Mouse (Mus musculus) forebrain, embryonic 16.5 days (tissue): ENCODE measurements around the gene Mical2. TPM values are rescaled to one million over a fixed set of nuclear protein-coding genes. Genes with fewer than 3 reads are reported as not detected.

ENCODE experiments used
- ATAC-seq: fragments of 200-750 bp; cut with Nextera tagmentation; 2 replicates; pipeline ENCODE4 v1.8.0; 2017; ENCODE audit warnings: mild to moderate bottlenecking, moderate library complexity
- H3K27ac ChIP-seq: fragments of 300-500 bp; sonication (generic); 2 replicates; pipeline ENCODE4 v1.5.1; 2014; ENCODE audit warnings: low read length, control low read depth
- H3K27me3 ChIP-seq: fragments of 300-500 bp; sonication (generic); replicated peaks from 2 replicates; pipeline ENCODE4 v1.6.1; 2014; ENCODE audit warnings: low read length; ENCODE audit not compliant: control insufficient read depth, insufficient read depth
- H3K36me3 ChIP-seq: fragments of 300-500 bp; sonication (generic); 2 replicates; pipeline ENCODE4 v1.6.1; 2014; ENCODE audit not compliant: control insufficient read depth, insufficient read depth
- H3K4me1 ChIP-seq: fragments of 300-500 bp; sonication (generic); replicated peaks from 2 replicates; pipeline ENCODE4 v1.6.1; 2014; ENCODE audit warnings: low read length; ENCODE audit not compliant: control insufficient read depth, insufficient read depth
- H3K4me2 ChIP-seq: fragments of 300-500 bp; sonication (generic); 2 replicates; pipeline ENCODE4 v1.6.1; 2014; ENCODE audit warnings: mild to moderate bottlenecking, low read length, control low read depth
- H3K4me3 ChIP-seq: fragments of 300-500 bp; sonication (generic); replicated peaks from 2 replicates; pipeline ENCODE4 v1.5.1; 2014; ENCODE audit warnings: mild to moderate bottlenecking, low read length, control low read depth
- H3K9ac ChIP-seq: fragments of 300-500 bp; sonication (generic); replicated peaks from 2 replicates; pipeline ENCODE4 v1.6.1; 2014; ENCODE audit warnings: low read depth, low read length, control low read depth
- H3K9me3 ChIP-seq: fragments of 300-500 bp; sonication (generic); 2 replicates; pipeline ENCODE4 v1.6.1; 2016; ENCODE audit warnings: low read length; ENCODE audit not compliant: control insufficient read depth
- WGBS: fragments of 180-500 bp; shearing (Covaris S2); extraction: QIAGEN DNeasy Blood & Tissue Kit; methylation state at CpG from one replicate; pipeline ENCODE4 v1.1.7; 2014; 5-methylcytosine and 5-hydroxymethylcytosine counted together
- polyA plus RNA-seq: library from polyadenylated mRNA; unstranded; fragments of >200 nt; fragmentation: Nextera tagmentation; extraction: Ambion mirVana; gene quantifications from 2 replicates; pipeline ENCODE4 v1.2.1, GENCODE M21; 2015

The Mical2 gene
- polyA plus RNA-seq, 1 experiment from 2014 or later = 11.1 TPM

GRCm38 (mm10) chr7:112388363-112388875 is 162.8 kb downstream of the Mical2 start:
- no peak for ATAC-seq
- peaks cover 25% of the 10 kb centered on the region for H3K4me1 ChIP-seq
- WGBS = 88% methylated on average over 5 of the region's 5 CpGs

DNA sequence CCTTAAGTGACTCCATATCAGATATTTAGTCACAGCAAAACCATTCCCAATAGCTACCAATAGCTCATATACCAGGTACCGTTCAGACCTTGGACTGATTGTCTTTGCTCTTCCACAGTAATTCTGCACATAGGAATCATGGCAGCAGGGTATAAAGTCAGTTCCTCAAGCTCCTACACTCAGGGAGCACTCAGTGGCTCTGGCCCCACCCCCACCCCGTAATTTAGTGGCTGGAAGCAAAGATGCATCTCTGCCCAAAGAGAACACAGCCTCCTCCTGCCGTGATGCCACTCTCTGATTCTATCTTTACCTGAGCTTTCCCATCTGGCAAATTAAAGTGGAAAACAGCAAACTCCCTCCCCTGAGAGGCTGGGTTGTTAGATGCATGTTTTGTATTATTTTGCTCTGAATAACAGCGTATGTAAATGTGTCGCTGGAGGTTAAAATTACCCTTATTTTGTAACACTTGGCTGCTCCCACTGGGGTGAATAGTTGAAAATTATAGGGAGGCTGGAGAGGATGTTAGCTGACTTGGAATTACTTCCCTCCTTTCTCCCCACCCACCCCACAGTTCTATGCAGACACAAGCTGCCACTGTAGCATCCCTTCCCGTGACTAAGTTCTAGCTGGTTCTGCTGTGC is 164.1 kb downstream of the Mical2 start:
- WGBS = 21% methylated on average over 6 of the region's 6 CpGs
- ATAC-seq = peak; percentile 84
- no peak overlapping the region for H3K4me3 ChIP-seq
- H3K36me3 ChIP-seq = no peaks in the 10 kb centered on the region
- peaks cover 6% of the 10 kb centered on the region; the same call in 1 of the 2 replicates for H3K27me3 ChIP-seq
- peaks cover 25% of the 10 kb centered on the region for H3K4me1 ChIP-seq
- H3K9ac ChIP-seq = no peak overlapping the region
- peak overlapping the region; percentile 13 for H3K4me2 ChIP-seq
- H3K27ac ChIP-seq = peak overlapping the region; percentile 41; the same call in 1 of the 2 replicates
- no peaks in the 10 kb centered on the region for H3K9me3 ChIP-seq

More at GRCm38 (mm10) chr7:112388363-112388875, 162.8 kb downstream of the Mical2 start:
- no peak overlapping the region for H3K27ac ChIP-seq
- H3K36me3 ChIP-seq = no peaks in the 10 kb centered on the region
- no peak overlapping the region for H3K4me2 ChIP-seq
- H3K4me3 ChIP-seq = no peak overlapping the region
- 0 out of 2 replicates have a peak, but pooled peaks cover 2% of the 10 kb centered on the region for H3K27me3 ChIP-seq
- no peak overlapping the region for H3K9ac ChIP-seq
- no peaks in the 10 kb centered on the region for H3K9me3 ChIP-seq

DNA sequence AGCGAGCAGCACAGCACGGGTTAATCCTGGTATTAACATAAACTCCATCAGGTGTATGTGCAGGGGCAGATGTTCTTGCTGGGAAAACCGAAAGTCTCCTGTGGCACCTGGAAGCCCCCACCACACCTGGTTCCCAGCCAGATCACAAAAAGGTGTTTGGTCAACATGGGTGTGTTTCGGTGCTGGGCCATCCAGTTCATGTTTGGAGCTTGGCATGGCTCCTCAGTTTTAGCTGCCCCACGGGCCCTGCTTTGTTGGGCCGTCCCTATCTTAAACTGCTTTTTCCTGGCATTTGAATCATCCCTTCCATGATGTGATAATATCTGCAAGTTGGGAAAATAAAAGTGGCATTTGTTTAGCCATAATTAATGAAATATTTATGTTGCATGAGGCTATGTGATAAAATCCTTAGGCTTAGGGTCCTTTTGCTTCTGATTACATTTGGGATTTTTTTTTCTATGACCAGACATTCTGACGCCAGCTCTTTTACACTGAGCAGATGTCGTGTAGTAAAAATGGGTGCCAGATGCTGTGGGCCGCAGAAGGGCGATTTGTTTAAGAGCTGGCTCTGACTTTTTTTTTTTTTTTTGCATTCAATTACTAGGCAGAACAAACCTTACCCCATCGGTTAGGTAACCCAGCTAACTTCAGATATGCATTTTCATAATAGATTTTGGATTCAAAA is 164.7 kb downstream of the Mical2 start:
- peak; percentile 8; the same call in 1 of the 2 replicates for ATAC-seq
- 13% methylated on average over 11 of the region's 11 CpGs for WGBS
- Histone ChIP-seq H3K36me3 (no peaks in the 10 kb centered on the region), H3K4me2 (peak overlapping the region; percentile 13), H3K27me3 (peaks cover 6% of the 10 kb centered on the region; the same call in 1 of the 2 replicates), H3K4me3 (no peak overlapping the region), H3K27ac (peak overlapping the region; percentile 41; the same call in 1 of the 2 replicates), H3K9me3 (no peaks in the 10 kb centered on the region), H3K4me1 (peaks cover 25% of the 10 kb centered on the region), H3K9ac (no peak overlapping the region)

GRCm38 (mm10) chr7:112390937-112391605 is 165.4 kb downstream of the Mical2 start:
- H3K27ac ChIP-seq = 0 out of 2 replicates have a peak overlapping the region, but pooled peaks have one; percentile 3
- peaks cover 25% of the 10 kb centered on the region for H3K4me1 ChIP-seq
- H3K36me3 ChIP-seq = no peaks in the 10 kb centered on the region
- no peak overlapping the region for H3K4me3 ChIP-seq
- peak; percentile 46; the same call in 1 of the 2 replicates for ATAC-seq
- 17% methylated on average over 6 of the region's 6 CpGs for WGBS
- H3K27me3 ChIP-seq = peaks cover 6% of the 10 kb centered on the region; the same call in 1 of the 2 replicates
- H3K9me3 ChIP-seq = no peaks in the 10 kb centered on the region
- no peak overlapping the region for H3K9ac ChIP-seq
- H3K4me2 ChIP-seq = peak overlapping the region; percentile 13; the same call in 1 of the 2 replicates

DNA sequence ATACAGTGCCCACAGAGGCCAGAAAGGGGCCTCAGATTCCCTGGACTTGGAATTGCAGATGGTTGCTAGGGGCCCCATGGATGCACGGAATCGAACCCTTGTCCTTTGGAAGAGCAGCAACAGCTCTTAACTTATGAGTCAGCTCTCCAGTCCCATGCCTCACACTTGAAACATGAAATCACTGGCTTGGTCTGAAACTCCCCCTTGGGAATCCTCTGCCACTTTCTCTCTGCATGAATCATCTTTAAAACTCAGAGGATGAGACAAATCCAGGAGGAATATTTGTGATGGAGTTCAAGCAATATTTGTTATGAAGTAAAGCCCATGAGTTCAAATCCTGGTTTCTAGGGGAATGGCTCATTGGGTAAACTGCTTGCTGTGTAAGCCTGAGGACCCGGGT is 172.1 kb downstream of the Mical2 start:
- no peak overlapping the region for H3K4me3 ChIP-seq
- H3K27ac ChIP-seq = no peak overlapping the region
- H3K4me1 ChIP-seq = 0 out of 2 replicates have a peak, but pooled peaks cover 5% of the 10 kb centered on the region
- no peak overlapping the region for H3K4me2 ChIP-seq
- no peaks in the 10 kb centered on the region for H3K9me3 ChIP-seq
- WGBS = 94% methylated on average over 3 of the region's 3 CpGs
- H3K9ac ChIP-seq = no peak overlapping the region
- peaks cover 4% of the 10 kb centered on the region; the same call in 1 of the 2 replicates for H3K27me3 ChIP-seq
- no peaks in the 10 kb centered on the region for H3K36me3 ChIP-seq
- ATAC-seq = no peak

GRCm38 (mm10) chr7:112399425-112400170 is 173.9 kb downstream of the Mical2 start:
- ATAC-seq = peak; percentile 84
- no peak overlapping the region for H3K4me2 ChIP-seq
- H3K4me3 ChIP-seq = no peak overlapping the region
- no peak overlapping the region for H3K9ac ChIP-seq
- no peaks in the 10 kb centered on the region for H3K36me3 ChIP-seq
- WGBS = 15% methylated on average over 7 of the region's 7 CpGs
- 0 out of 2 replicates have a peak, but pooled peaks cover 5% of the 10 kb centered on the region for H3K4me1 ChIP-seq
- H3K27ac ChIP-seq = no peak overlapping the region
- no peaks in the 10 kb centered on the region for H3K9me3 ChIP-seq
- H3K27me3 ChIP-seq = no peaks in the 10 kb centered on the region

DNA sequence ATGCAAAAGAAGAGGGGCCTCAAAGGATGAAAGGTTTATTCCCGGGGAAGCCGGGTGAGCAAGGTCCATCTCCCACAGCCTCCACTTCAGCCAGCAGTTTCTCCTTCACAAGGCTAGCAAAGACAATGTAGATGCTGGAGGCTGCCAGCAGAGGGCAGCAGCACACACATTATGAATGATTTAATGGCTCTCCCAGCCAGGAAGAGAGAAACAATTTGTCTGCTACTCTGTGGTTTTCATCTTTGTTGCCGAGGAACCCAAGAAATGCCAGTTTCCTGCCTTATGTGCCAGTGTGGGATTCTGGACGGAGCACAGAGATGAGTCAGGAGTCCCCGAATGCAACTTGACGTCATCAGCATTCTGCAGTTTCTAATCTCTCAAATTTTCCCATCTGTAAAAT is 174.5 kb downstream of the Mical2 start:
- ATAC-seq = peak; percentile 57
- Histone ChIP-seq H3K36me3 (no peaks in the 10 kb centered on the region), H3K4me1 (peaks cover 9% of the 10 kb centered on the region), H3K4me2 (no peak overlapping the region), H3K9ac (no peak overlapping the region), H3K27me3 (no peaks in the 10 kb centered on the region), H3K4me3 (no peak overlapping the region), H3K27ac (no peak overlapping the region), H3K9me3 (no peaks in the 10 kb centered on the region)
- WGBS = 41% methylated on average over 6 of the region's 6 CpGs

DNA sequence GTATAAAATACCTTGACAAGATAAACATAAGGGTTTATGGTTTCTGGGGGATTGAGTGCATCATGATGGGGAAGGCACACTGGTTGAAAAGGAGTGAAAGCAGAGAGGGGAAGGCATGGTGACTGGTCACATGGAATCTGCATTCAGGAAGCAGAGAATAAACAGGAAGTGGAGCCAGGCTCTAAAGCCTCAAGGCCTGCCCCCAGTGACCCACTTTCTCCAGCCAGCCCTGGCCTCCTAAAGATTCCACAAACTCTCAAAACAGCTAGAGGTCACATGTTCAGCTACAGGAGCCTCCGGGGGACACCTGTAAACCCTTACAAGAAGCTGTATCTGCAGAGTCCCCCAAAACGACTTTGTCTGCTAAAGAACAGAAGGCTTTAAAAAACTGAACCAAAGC is 179.4 kb downstream of the Mical2 start:
- H3K4me1 ChIP-seq = peaks cover 19% of the 10 kb centered on the region
- no peaks in the 10 kb centered on the region for H3K9me3 ChIP-seq
- no peak for ATAC-seq
- no peak overlapping the region for H3K4me3 ChIP-seq
- H3K27ac ChIP-seq = no peak overlapping the region
- H3K36me3 ChIP-seq = no peaks in the 10 kb centered on the region
- no peak overlapping the region; the same call in 1 of the 2 replicates for H3K4me2 ChIP-seq
- H3K27me3 ChIP-seq = no peaks in the 10 kb centered on the region
- no peak overlapping the region for H3K9ac ChIP-seq
- WGBS = 55% methylated on average over 2 of the region's 2 CpGs
